Mouse (Mus musculus) lung, embryonic 16.5 days (tissue): ENCODE results near the gene Rab5b. TPM values are rescaled to one million over a fixed set of nuclear protein-coding genes. Genes with fewer than 3 reads are reported as not detected.

Source experiments
- ATAC-seq: fragments of 200-750 bp; cut with Nextera tagmentation; 2 replicates; pipeline ENCODE4 v1.8.0; 2017; ENCODE audit warnings: low read depth, mild to moderate bottlenecking, moderate library complexity
- H3K27ac ChIP-seq: fragments of 300-500 bp; sonication (generic); 2 replicates; pipeline ENCODE4 v1.5.1; 2014; ENCODE audit warnings: mild to moderate bottlenecking, control low read depth, low read length
- H3K27me3 ChIP-seq: fragments of 300-500 bp; sonication (generic); 2 replicates; pipeline ENCODE4 v1.6.1; 2014; ENCODE audit warnings: low read depth, low read length, mixed read lengths; ENCODE audit not compliant: control insufficient read depth, insufficient read depth
- H3K36me3 ChIP-seq: fragments of 300-500 bp; sonication (generic); 2 replicates; pipeline ENCODE4 v1.6.1; 2014; ENCODE audit warnings: low read length; ENCODE audit not compliant: control insufficient read depth, insufficient read depth
- H3K4me1 ChIP-seq: fragments of 300-500 bp; sonication (generic); replicated peaks from 2 replicates; pipeline ENCODE4 v1.6.1; 2014; ENCODE audit warnings: low read length, mixed read lengths; ENCODE audit not compliant: control insufficient read depth, insufficient read depth
- H3K4me2 ChIP-seq: fragments of 300-500 bp; sonication (generic); 2 replicates; pipeline ENCODE4 v1.6.1; 2014; ENCODE audit warnings: low read depth, low read length, control low read depth
- H3K4me3 ChIP-seq: fragments of 300-500 bp; sonication (generic); 2 replicates; pipeline ENCODE4 v1.5.1; 2014; ENCODE audit warnings: mild to moderate bottlenecking, low read length, control low read depth
- H3K9ac ChIP-seq: fragments of 300-500 bp; sonication (generic); 2 replicates; pipeline ENCODE4 v1.6.1; 2014; ENCODE audit warnings: low read length, control low read depth
- H3K9me3 ChIP-seq: fragments of 300-500 bp; sonication (generic); 2 replicates; pipeline ENCODE4 v1.6.1; 2016; ENCODE audit warnings: low read length; ENCODE audit not compliant: control insufficient read depth
- WGBS: fragments of 180-500 bp; shearing (Covaris S2); extraction: QIAGEN DNeasy Blood & Tissue Kit; methylation state at CpG from one replicate; pipeline ENCODE4 v1.1.7; 2014; 5-methylcytosine and 5-hydroxymethylcytosine counted together
- polyA plus RNA-seq: library from polyadenylated mRNA; unstranded; fragments of >200 nt; fragmentation: Nextera tagmentation; extraction: Ambion mirVana; gene quantifications from 2 replicates; pipeline ENCODE4 v1.2.1, GENCODE M21; 2015

Gene Rab5b
- polyA plus RNA-seq, 1 experiment from 2014 or later: 87.9 TPM

- Histone ChIP-seq H3K4me1 (peaks cover 11% of the 10 kb centered on the region), H3K36me3 (peaks cover 31% of the 10 kb centered on the region), H3K9me3 (no peaks in the 10 kb centered on the region), H3K4me3 (no peak overlapping the region), H3K27ac (no peak overlapping the region), H3K27me3 (no peaks in the 10 kb centered on the region), H3K4me2 (no peak overlapping the region), H3K9ac (peak overlapping the region; percentile 5; the same call in 1 of the 2 replicates)
- 72% methylated on average over 6 of the region's 6 CpGs for WGBS
- ATAC-seq: no peak
Observed at GRCm38 (mm10) chr10:128702328-128703007, 6.4 kb upstream of the Rab5b start.

GRCm38 (mm10) chr10:128700712-128701111, 4.6 kb upstream of the Rab5b start:
- ATAC-seq: no peak
- peaks cover 31% of the 10 kb centered on the region for H3K36me3 ChIP-seq
- H3K4me1 ChIP-seq: peaks cover 14% of the 10 kb centered on the region
- no peaks in the 10 kb centered on the region for H3K9me3 ChIP-seq
- 92% methylated on average over 5 of the region's 5 CpGs for WGBS
- H3K4me3 ChIP-seq: no peak overlapping the region
- H3K27ac ChIP-seq: no peak overlapping the region
- no peaks in the 10 kb centered on the region for H3K27me3 ChIP-seq
- H3K9ac ChIP-seq: no peak overlapping the region
- H3K4me2 ChIP-seq: no peak overlapping the region

- H3K4me3 ChIP-seq: no peak overlapping the region
- 82% methylated on average over 10 of the region's 11 CpGs for WGBS
- H3K4me1 ChIP-seq: peaks cover 16% of the 10 kb centered on the region
- no peak for ATAC-seq
- H3K27ac ChIP-seq: no peak overlapping the region
- H3K27me3 ChIP-seq: no peaks in the 10 kb centered on the region
- no peaks in the 10 kb centered on the region for H3K9me3 ChIP-seq
- H3K4me2 ChIP-seq: no peak overlapping the region
- no peak overlapping the region for H3K9ac ChIP-seq
- peaks cover 31% of the 10 kb centered on the region for H3K36me3 ChIP-seq
Observed at GRCm38 (mm10) chr10:128699611-128700010, 3.5 kb upstream of the Rab5b start.

- Histone ChIP-seq H3K4me2 (no peak overlapping the region), H3K27ac (no peak overlapping the region), H3K4me1 (peaks cover 18% of the 10 kb centered on the region), H3K9me3 (no peaks in the 10 kb centered on the region), H3K36me3 (peaks cover 31% of the 10 kb centered on the region), H3K4me3 (no peak overlapping the region), H3K27me3 (no peaks in the 10 kb centered on the region), H3K9ac (no peak overlapping the region)
- WGBS: 76% methylated on average over 5 of the region's 5 CpGs
- no peak for ATAC-seq
Observed at GRCm38 (mm10) chr10:128699006-128699405, 2.9 kb upstream of the Rab5b start.

- H3K36me3 ChIP-seq: peaks cover 31% of the 10 kb centered on the region
- no peak overlapping the region; the same call in 1 of the 2 replicates for H3K4me3 ChIP-seq
- 77% methylated on average over 6 of the region's 6 CpGs for WGBS
Observed at GRCm38 (mm10) chr10:128697072-128697725, 1.1 kb upstream of the Rab5b start.

GRCm38 (mm10) chr10:128695411-128695991, 563 bp downstream of the Rab5b start:
- Histone ChIP-seq H3K4me1 (peaks cover 13% of the 10 kb centered on the region), H3K4me3 (peak overlapping the region; percentile 82), H3K36me3 (peaks cover 19% of the 10 kb centered on the region), H3K27ac (peak overlapping the region; percentile 98), H3K9ac (peak overlapping the region; percentile 93), H3K9me3 (no peaks in the 10 kb centered on the region), H3K27me3 (no peaks in the 10 kb centered on the region), H3K4me2 (peak overlapping the region; percentile 76)
- WGBS: under 1% methylated on average over 22 of the region's 22 CpGs
- ATAC-seq: no peak

More at GRCm38 (mm10) chr10:128697072-128697725, 1.1 kb upstream of the Rab5b start:
- H3K9ac ChIP-seq: no peak overlapping the region
- ATAC-seq: no peak
- no peak overlapping the region; the same call in 1 of the 2 replicates for H3K27ac ChIP-seq
- no peaks in the 10 kb centered on the region for H3K9me3 ChIP-seq
- H3K4me2 ChIP-seq: peak overlapping the region; percentile 66
- H3K4me1 ChIP-seq: peaks cover 13% of the 10 kb centered on the region
- no peaks in the 10 kb centered on the region for H3K27me3 ChIP-seq

GRCm38 (mm10) chr10:128674469-128675008, 21.5 kb downstream of the Rab5b start:
- H3K36me3 ChIP-seq: peaks cover 2% of the 10 kb centered on the region; the same call in 1 of the 2 replicates
- no peaks in the 10 kb centered on the region for H3K27me3 ChIP-seq
- H3K4me3 ChIP-seq: peak overlapping the region; percentile 80
- WGBS: 2% methylated on average over 9 of the region's 9 CpGs
- H3K9me3 ChIP-seq: no peaks in the 10 kb centered on the region
- peak; percentile 8; the same call in 1 of the 2 replicates for ATAC-seq
- peak overlapping the region; percentile 75 for H3K27ac ChIP-seq
- H3K4me1 ChIP-seq: peaks cover 10% of the 10 kb centered on the region; the same call in 1 of the 2 replicates
- peak overlapping the region; percentile 77 for H3K9ac ChIP-seq
- peak overlapping the region; percentile 95 for H3K4me2 ChIP-seq

GRCm38 (mm10) chr10:128673763-128674468, 22.1 kb downstream of the Rab5b start, which contains the start of gene Suox:
Gene Suox (minus strand): TSS chr10:128674073.
- Histone ChIP-seq H3K4me2 (peak within 1 kb of the TSS; percentile 95), H3K9ac (peak within 1 kb of the TSS; percentile 77), H3K4me1 (peaks cover 10% of the 10 kb centered on the region; the same call in 1 of the 2 replicates), H3K27ac (peak within 1 kb of the TSS; percentile 75), H3K27me3 (no peaks in the 10 kb centered on the region), H3K36me3 (no peaks in the 10 kb centered on the region), H3K4me3 (peak within 1 kb of the TSS; percentile 80), H3K9me3 (no peaks in the 10 kb centered on the region)
- peak; percentile 94 for ATAC-seq
- WGBS: under 1% methylated on average over 60 of the region's 60 CpGs
